Mouse (Mus musculus) forebrain, embryonic 15.5 days (tissue): Measurements from ENCODE around the gene Olfr1369-ps1. TPM values are rescaled to one million over a fixed set of nuclear protein-coding genes. Genes with fewer than 3 reads are reported as not detected.

ENCODE experiments used
- polyA plus RNA-seq: library from polyadenylated mRNA; unstranded; fragments of >200 nt; fragmentation: Nextera tagmentation; extraction: Ambion mirVana; gene quantifications from 2 replicates; pipeline ENCODE4 v1.2.1, GENCODE M21; 2015

Olfr1369-ps1 gene
- polyA plus RNA-seq, 1 experiment from 2014 or later = not detected

Other genes starting within 250 kb of the Olfr1369-ps1 start
- gene Olfr1370, start 36.5 kb upstream of the Olfr1369-ps1 start, polyA plus RNA-seq = not detected in 2 replicates
- not detected in 2 replicates for gene Olfr263, start 18.2 kb downstream of the Olfr1369-ps1 start, polyA plus RNA-seq
- not detected in 2 replicates for gene Olfr1368, start 34.4 kb downstream of the Olfr1369-ps1 start, polyA plus RNA-seq
- 98.8 and 101 TPM in 2 replicates for gene Trim27, start 68.0 kb downstream of the Olfr1369-ps1 start, polyA plus RNA-seq
- not detected in 2 replicates for gene Gpx5, start 181.2 kb downstream of the Olfr1369-ps1 start, polyA plus RNA-seq
- gene Gpx6, start 200.6 kb downstream of the Olfr1369-ps1 start, polyA plus RNA-seq = not detected in 2 replicates
- gene Olfr1367, start 235.4 kb downstream of the Olfr1369-ps1 start, polyA plus RNA-seq = not detected in 2 replicates